Mouse (Mus musculus): ENCODE results near the gene Rasgrf1.

GRCm38 (mm10) chr9:90056716-90057115 is 147.0 kb downstream of the Rasgrf1 start:
- TF ChIP-seq CTCF (IDR thresholded peaks at IDR 0.05; ENCODE audit: control insufficient read depth, insufficient read depth, low read length) = no peak
- no peak for TF ChIP-seq POLR2A (IDR thresholded peaks at IDR 0.05; ENCODE audit: borderline replicate concordance, control insufficient read depth, low read depth, low read length)

Data from bone marrow, adult 2 months (tissue).